Mouse (Mus musculus): ENCODE data around the gene Eml4. TPM values are rescaled to one million over a fixed set of nuclear protein-coding genes. Genes with fewer than 3 reads are reported as not detected.

Eml4 gene
- total and polyA plus RNA-seq, 2 experiments from 2014 or later, result 20.1 to 56.1 TPM

- no peak for TF ChIP-seq CTCF (IDR thresholded peaks at IDR 0.05)
- no peak overlapping the region for H3K9ac ChIP-seq (replicated peaks; ENCODE audit: low read length, poor library complexity, severe bottlenecking)
- no peaks in the 10 kb centered on the region for H3K4me1 ChIP-seq (ENCODE audit: insufficient read depth, low read length)
- WGBS, result 91% methylated on average over 4 of the region's 4 CpGs
- no peak overlapping the region for H3K27ac ChIP-seq (ENCODE audit: low read depth, low read length)
- no peak overlapping the region for H3K4me2 ChIP-seq (ENCODE audit: low read depth, low read length, poor library complexity, severe bottlenecking)
- no peaks in the 10 kb centered on the region for H3K27me3 ChIP-seq (ENCODE audit: insufficient read depth, low read length)
- H3K4me3 ChIP-seq (ENCODE audit: low read depth, low read length), result no peak overlapping the region
- ATAC-seq (ENCODE audit: low FRiP score) (no peak), DNase-seq (ENCODE audit: low spot score) (no peak)
- H3K36me3 ChIP-seq (ENCODE audit: insufficient read depth, low read length), result peaks cover 16% of the 10 kb centered on the region
- H3K9me3 ChIP-seq (ENCODE audit: low read length), result peaks cover 5% of the 10 kb centered on the region; the same call in 1 of the 2 replicates
These were observed 149.0 kb downstream of the Eml4 start for GRCm38 (mm10) chr17:83499692-83500091.

GRCm38 (mm10) chr17:83503693-83504092 lies 153.0 kb downstream of the Eml4 start:
- 94% methylated on average over 2 of the region's 2 CpGs for WGBS

GRCm38 (mm10) chr17:83512130-83512529 lies 161.4 kb downstream of the Eml4 start:
- Histone ChIP-seq H3K9ac (replicated peaks; ENCODE audit: low read length, poor library complexity, severe bottlenecking) (no peak overlapping the region), H3K4me3 (ENCODE audit: low read depth, low read length) (no peak overlapping the region), H3K9me3 (ENCODE audit: low read length) (no peaks in the 10 kb centered on the region), H3K4me2 (ENCODE audit: low read depth, low read length, poor library complexity, severe bottlenecking) (no peak overlapping the region), H3K27me3 (ENCODE audit: insufficient read depth, low read length) (no peaks in the 10 kb centered on the region), H3K27ac (ENCODE audit: low read depth, low read length) (no peak overlapping the region), H3K36me3 (ENCODE audit: insufficient read depth, low read length) (no peaks in the 10 kb centered on the region), H3K4me1 (ENCODE audit: insufficient read depth, low read length) (peaks cover 10% of the 10 kb centered on the region; the same call in 1 of the 2 replicates)
- WGBS, result 96% methylated on average over 3 of the region's 3 CpGs
- DNase-seq (ENCODE audit: low spot score), result no peak
- no peak for ATAC-seq (ENCODE audit: low FRiP score)
- TF ChIP-seq CTCF (IDR thresholded peaks at IDR 0.05), result no peak

More at GRCm38 (mm10) chr17:83503693-83504092, 153.0 kb downstream of the Eml4 start:
- no peak overlapping the region for H3K27ac ChIP-seq (ENCODE audit: low read depth, low read length)
- no peak overlapping the region for H3K4me3 ChIP-seq (ENCODE audit: low read depth, low read length)
- no peak overlapping the region for H3K9ac ChIP-seq (replicated peaks; ENCODE audit: low read length, poor library complexity, severe bottlenecking)
- TF ChIP-seq CTCF (IDR thresholded peaks at IDR 0.05), result no peak
- no peaks in the 10 kb centered on the region for H3K4me1 ChIP-seq (ENCODE audit: insufficient read depth, low read length)
- H3K27me3 ChIP-seq (ENCODE audit: insufficient read depth, low read length), result no peaks in the 10 kb centered on the region
- ATAC-seq (ENCODE audit: low FRiP score) (no peak), DNase-seq (ENCODE audit: low spot score) (no peak)
- peaks cover 7% of the 10 kb centered on the region; the same call in 1 of the 2 replicates for H3K36me3 ChIP-seq (ENCODE audit: insufficient read depth, low read length)
- no peaks in the 10 kb centered on the region for H3K9me3 ChIP-seq (ENCODE audit: low read length)
- no peak overlapping the region for H3K4me2 ChIP-seq (ENCODE audit: low read depth, low read length, poor library complexity, severe bottlenecking)

GRCm38 (mm10) chr17:83513655-83514212 lies 163.0 kb downstream of the Eml4 start:
- ATAC-seq (ENCODE audit: low FRiP score) (peak; percentile 62), DNase-seq (ENCODE audit: low spot score) (no peak)
- Histone ChIP-seq H3K36me3 (ENCODE audit: insufficient read depth, low read length) (no peaks in the 10 kb centered on the region), H3K4me1 (ENCODE audit: insufficient read depth, low read length) (peaks cover 10% of the 10 kb centered on the region; the same call in 1 of the 2 replicates), H3K27me3 (ENCODE audit: insufficient read depth, low read length) (no peaks in the 10 kb centered on the region), H3K4me2 (ENCODE audit: low read depth, low read length, poor library complexity, severe bottlenecking) (peak overlapping the region; percentile 86), H3K4me3 (ENCODE audit: low read depth, low read length) (peak overlapping the region; percentile 91), H3K27ac (ENCODE audit: low read depth, low read length) (peak overlapping the region; percentile 79), H3K9ac (replicated peaks; ENCODE audit: low read length, poor library complexity, severe bottlenecking) (peak overlapping the region; percentile 84), H3K9me3 (ENCODE audit: low read length) (no peaks in the 10 kb centered on the region)
- WGBS, result 2% methylated on average over 24 of the region's 24 CpGs
- TF ChIP-seq CTCF (IDR thresholded peaks at IDR 0.05), result no peak

GRCm38 (mm10) chr17:83514213-83514701 lies 163.5 kb downstream of the Eml4 start:
- under 1% methylated on average over 33 of the region's 33 CpGs for WGBS
- TF ChIP-seq CTCF (IDR thresholded peaks at IDR 0.05), result peak; percentile 33; the same call in 1 of the 2 replicates

GRCm38 (mm10) chr17:83517280-83518015 lies 166.7 kb downstream of the Eml4 start, which contains the start of gene Cox7a2l:
TSS of gene Cox7a2l (minus strand) at chr17:83517330.
- Histone ChIP-seq H3K27ac (ENCODE audit: low read depth, low read length) (no peak within 1 kb of the TSS), H3K4me2 (ENCODE audit: low read depth, low read length, poor library complexity, severe bottlenecking) (no peak within 1 kb of the TSS), H3K4me3 (ENCODE audit: low read depth, low read length) (no peak within 1 kb of the TSS), H3K36me3 (ENCODE audit: insufficient read depth, low read length) (no peaks in the 10 kb centered on the region), H3K27me3 (ENCODE audit: insufficient read depth, low read length) (no peaks in the 10 kb centered on the region), H3K9me3 (ENCODE audit: low read length) (no peaks in the 10 kb centered on the region), H3K9ac (replicated peaks; ENCODE audit: low read length, poor library complexity, severe bottlenecking) (no peak within 1 kb of the TSS), H3K4me1 (ENCODE audit: insufficient read depth, low read length) (peaks cover 9% of the 10 kb centered on the region; the same call in 1 of the 2 replicates)
- DNase-seq (ENCODE audit: low spot score) (no peak), ATAC-seq (ENCODE audit: low FRiP score) (no peak)
- WGBS, result 93% methylated on average over 8 of the region's 8 CpGs
- no peak for TF ChIP-seq CTCF (IDR thresholded peaks at IDR 0.05)

More at GRCm38 (mm10) chr17:83514213-83514701, 163.5 kb downstream of the Eml4 start:
- H3K9ac ChIP-seq (replicated peaks; ENCODE audit: low read length, poor library complexity, severe bottlenecking), result peak overlapping the region; percentile 84
- peak overlapping the region; percentile 91 for H3K4me3 ChIP-seq (ENCODE audit: low read depth, low read length)
- peaks cover 10% of the 10 kb centered on the region; the same call in 1 of the 2 replicates for H3K4me1 ChIP-seq (ENCODE audit: insufficient read depth, low read length)
- no peaks in the 10 kb centered on the region for H3K36me3 ChIP-seq (ENCODE audit: insufficient read depth, low read length)
- peak overlapping the region; percentile 86 for H3K4me2 ChIP-seq (ENCODE audit: low read depth, low read length, poor library complexity, severe bottlenecking)
- H3K9me3 ChIP-seq (ENCODE audit: low read length), result no peaks in the 10 kb centered on the region
- ATAC-seq (ENCODE audit: low FRiP score) (peak; percentile 97), DNase-seq (ENCODE audit: low spot score) (peak; percentile 97)
- H3K27me3 ChIP-seq (ENCODE audit: insufficient read depth, low read length), result no peaks in the 10 kb centered on the region
- H3K27ac ChIP-seq (ENCODE audit: low read depth, low read length), result peak overlapping the region; percentile 79
